Mouse (Mus musculus): ENCODE measurements around the gene Casq2.

Gene Casq2

DNA sequence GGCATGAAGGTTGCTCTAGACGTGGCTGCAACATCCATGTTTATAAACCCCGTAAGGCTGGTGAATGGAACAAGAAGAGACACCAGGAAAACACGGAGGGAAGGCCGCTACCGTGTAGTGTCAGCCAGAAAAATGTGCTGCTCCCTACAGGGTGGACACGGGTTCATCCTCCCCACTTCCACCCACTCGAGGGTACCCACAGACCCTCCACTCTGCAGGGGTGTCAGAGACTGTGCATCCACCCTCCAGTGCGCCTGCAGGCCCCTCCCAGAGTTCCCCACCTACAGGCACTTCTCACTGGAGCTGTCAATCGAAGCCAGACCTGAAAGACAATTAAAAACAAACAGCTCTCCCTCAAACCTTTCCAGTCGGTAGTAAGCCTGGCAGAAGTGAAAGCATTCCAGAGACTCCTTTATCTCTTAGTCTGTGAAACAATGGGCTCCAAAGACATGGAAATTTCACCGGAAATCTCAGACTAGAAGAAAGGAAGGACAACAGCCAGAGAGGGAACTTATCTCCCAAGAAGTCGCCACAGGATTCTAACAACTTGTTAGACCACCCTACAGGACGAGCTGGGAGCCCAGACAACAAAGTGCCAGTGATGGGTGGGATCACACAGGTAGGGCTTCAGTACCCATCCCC, 2.5 kb upstream of the Casq2 start:
- in situ Hi-C loops (cut with MboI) = no loop called here

DNA sequence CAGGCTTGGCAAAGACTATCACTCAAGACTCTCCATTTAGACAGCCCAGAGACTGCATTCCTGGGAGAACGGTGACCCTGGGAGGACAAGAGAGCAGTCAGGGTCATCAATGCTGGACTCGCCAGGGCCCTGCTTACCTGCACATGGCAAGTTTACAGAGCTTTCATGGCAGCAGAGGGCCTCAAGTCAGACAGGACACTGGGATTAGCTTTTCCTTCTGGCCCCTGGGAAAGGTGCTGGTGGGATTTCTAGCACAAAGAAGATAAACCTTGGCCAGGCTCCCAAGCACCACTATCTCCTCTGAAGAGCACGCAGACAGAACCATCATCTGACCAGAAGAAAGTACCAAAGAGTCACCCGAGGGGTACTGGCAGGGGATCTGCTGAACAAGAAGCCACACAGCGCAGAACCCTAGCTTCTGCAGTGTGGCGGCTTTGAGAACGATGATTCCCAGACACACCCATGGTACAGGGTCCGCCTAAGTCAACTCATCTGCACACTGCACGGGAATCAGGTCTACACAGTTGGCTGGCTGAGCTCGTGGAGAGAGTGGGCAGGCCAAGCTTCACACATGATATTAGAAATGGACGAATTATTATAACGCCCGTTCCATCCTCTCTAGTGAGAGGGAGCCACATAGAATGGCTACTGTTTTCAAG, 1.3 kb upstream of the Casq2 start:
- in situ Hi-C loops (cut with MboI) = no loop called here

DNA sequence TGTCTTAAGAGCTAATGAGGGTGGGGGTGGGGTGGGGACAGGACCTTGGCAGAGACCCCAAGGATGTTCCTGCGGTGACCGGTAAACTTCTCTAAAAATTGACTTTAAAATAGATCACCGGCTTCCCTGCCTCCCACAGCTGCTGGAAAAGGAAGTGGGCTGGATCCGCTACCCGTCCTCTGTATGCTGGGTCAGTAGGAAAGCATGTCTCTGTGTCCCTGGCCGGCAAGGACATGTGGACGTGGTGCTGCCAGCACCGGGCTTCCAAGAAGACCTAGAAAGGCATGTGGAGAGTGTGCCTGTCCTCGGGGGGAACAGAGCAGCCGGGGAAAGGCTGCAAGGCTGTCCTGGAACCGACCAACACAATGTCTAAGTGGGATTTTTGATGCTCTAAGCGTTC, 496 bp upstream of the Casq2 start:
- in situ Hi-C loops (cut with MboI) = no loop called here

DNA sequence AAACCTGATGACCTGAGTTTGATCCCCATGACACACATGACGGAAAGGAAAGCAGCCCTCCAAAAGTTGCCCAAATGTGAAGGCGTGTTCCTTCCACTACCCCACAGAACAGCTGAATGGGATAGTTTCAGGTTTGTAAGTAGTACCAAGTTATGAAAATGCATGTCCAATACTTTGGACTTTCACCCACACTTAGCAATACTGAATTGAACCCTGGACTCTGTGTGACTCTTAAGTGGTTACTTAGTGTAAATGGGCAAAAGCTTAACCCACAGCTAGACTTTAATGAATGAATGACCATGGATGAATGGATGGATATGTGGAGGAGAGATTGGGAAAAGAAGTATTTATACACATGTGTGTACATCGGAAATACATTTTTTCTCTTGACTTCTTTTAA, 8.6 kb downstream of the Casq2 start:
- in situ Hi-C loops (cut with MboI) = no loop called here

DNA sequence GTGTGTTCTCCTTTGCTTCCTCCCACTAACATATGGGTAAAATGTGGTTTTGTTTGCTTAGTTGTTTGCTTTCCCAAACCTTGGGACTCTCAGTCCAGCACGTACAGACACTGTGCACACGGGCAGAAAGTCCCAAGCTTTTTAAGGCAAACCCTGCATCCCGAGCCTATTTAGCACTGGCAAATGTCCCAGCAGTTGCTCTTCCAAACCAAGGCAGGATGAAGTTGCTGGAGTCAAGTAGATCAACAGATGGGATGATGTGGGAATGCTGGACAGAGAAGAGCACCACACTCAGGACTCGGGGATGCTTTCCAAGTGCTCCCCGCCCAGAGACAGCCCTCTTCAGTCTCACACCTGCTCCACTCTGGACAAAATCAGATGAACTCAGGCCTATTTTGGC, 9.2 kb downstream of the Casq2 start:
- in situ Hi-C loops (cut with MboI) = no loop called here

DNA sequence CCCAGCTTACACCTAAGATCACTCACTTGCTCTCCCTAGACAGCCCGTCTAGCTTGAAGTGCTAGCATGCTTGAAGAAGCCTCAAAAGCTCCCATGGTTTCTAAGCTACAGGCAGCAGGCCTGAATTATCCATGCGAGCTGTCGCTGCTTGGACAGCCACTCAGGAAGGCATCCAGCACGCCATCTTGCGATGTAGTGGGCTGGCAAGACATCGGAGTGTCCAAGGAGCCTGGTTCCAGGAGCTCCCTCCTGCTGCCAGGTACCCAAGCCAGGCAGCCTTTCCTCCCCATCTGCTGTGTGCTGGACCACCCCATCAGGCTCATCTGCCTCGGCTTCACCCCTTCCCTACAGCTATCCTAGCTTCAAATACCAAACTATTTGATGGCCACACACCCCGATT, 10.2 kb downstream of the Casq2 start:
- in situ Hi-C loops (cut with MboI) = no loop called here

DNA sequence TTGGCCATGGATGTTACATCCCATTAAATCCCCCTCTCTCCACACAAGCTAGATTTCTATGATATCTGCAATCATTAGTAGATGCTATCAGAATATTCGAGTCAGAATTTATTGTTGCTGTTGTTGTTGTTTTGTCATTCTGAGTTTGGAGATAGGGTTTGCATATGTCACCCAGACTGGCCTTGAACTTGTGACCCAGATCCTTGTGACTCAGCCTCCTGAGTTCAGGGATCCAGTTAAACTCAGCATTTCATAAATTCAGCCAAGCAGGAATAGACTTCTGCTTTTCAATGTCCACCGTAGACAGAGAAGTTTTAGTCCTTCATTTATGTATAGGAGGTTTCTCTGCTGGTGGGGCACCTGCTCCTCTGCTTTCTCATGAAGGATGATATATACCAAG, 10.8 kb downstream of the Casq2 start:
- in situ Hi-C loops (cut with MboI) = no loop called here

DNA sequence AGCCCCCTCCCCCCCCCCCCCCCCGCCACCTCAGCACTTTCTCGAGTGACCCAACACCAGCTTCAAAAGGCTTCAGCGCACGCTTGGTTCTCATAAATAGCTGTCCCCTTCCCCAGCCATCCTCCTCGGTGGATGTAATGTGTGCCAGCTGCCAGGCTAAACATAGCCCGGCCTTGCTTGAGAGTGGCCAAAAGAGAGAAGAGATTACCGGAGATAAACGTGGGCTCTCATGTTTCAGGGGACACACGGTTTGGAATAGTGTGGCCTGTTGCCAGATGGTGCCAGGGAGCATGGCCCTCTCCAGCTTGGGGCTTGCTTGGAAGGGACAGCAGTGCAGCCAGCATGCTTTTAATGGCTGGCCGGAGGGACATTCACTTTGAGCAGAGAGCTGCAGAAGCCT, 13.0 kb downstream of the Casq2 start:
- in situ Hi-C loops (cut with MboI) = no loop called here

DNA sequence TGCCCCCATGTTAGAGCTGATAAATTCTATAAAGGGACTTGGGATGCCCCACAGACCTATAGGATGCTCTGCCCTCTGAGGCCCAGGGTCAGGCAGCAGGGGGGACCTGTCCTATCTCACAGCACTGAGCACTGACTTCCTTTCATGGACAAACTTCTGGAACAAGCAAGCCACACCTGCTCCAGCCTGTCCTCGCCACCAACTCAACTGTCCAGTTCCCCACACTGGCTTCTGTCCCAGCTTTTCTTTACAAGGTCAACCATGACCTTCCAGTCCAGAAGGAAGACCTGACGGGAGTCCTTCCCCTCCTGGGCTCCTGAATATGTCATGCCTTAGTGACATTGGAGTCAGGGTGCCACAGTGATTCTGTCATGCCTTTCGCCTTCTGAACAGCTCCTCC, 13.6 kb downstream of the Casq2 start:
- in situ Hi-C loops (cut with MboI) = no loop called here

DNA sequence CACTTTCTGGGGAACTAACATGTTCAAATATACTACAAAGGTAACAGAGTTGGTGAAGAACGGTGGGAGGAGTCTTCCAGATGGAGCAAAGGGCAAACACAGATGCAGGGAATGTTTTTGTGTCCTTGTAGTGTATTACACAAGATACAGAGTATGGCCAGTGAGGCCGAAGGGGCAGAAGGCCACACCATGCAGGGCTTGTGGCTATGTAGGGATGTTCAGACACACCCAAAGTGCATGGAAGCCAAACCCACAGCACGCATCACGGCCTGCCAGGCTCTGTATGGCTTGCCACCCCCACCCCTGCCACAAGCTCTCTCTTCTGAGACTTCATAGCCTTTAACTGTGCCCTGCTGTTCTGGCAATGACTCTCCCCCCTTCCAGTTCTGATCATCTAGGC, 15.2 kb downstream of the Casq2 start:
- in situ Hi-C loops (cut with MboI) = no loop called here

DNA sequence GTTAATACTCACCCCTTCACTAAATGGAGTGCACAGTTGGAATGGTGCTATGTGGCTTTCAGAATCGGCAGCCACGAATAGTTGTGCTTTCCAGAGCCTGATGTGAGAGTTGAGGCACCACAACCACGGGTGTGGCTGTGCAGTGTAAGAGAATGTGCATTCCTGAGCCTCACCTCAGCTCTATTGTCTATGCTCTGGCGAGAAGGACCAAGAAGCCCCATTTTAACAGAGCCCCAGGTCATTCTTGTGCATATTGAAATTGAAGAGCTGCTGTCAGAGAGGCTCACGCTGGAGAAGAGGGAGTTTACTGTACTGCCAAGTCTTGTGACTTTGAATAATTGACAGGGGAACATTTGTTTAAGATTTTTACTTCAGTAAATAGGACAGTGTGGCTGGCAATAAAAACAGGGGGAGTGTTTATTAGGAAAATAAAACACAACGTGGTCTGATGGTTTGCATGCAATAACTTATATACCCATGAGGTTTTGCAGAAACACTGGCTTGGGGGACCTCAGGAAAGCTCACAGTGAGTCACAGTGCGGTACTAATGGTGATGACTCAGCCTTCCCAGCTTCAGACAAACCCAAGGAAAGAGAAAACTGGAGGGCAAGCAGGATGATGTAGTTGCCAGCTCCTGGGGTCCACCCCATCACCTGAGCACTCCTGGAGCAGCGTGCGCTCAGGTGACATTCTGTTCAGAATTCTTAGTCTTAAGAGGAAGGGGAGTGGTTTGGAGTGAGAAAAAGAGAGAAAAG, 17.8 kb downstream of the Casq2 start:
- in situ Hi-C loops (cut with MboI) = no loop called here

DNA sequence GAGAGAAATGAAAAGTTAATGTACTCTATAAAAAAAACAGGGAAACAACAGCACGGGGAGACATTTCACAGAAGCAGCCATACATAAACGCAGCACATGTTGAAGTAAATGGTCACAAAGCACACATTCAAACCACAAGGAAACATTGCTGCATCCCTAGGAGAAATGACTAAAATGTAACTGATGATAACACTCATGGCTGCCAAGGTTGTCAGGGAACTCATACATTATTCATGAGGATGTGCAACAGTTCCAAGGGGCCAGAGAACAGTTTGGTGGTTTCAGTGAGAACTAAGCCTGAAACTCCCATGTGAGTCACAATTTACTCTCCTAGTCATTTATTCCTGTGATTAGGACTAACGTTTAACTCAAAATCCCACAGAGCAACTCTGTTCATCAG, 22.0 kb downstream of the Casq2 start:
- in situ Hi-C loops (cut with MboI) = no loop called here

DNA sequence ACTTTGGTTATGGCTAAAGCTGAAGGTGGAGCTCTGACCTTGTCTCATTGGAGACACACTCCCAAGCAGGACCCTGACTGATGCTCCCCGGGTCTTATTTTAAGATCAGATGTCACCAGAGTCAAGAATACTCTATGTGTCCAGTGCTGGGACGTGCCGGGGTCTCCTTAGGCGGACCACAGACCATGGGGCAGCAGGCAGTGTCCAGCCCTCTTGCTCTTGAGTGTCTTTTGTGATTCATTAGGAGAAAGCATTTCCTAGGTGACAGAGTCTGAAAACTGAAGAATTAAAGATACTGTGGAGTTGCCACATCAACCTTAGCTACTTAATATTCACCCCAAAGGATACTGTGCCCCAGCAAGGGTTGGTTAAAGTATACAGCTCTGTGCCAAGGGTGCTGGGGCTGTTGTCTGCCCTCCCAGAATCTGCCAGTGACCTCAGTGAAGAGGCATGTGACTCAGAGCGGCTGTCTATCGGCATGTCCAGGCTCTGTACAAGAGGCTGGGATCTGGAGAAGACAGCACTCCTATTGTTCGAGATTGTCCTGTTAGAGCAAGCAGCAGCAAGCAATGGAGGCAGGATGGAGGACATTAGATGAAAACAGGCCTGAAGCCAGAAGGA, 25.9 kb downstream of the Casq2 start:
- in situ Hi-C loops (cut with MboI) = no loop called here

DNA sequence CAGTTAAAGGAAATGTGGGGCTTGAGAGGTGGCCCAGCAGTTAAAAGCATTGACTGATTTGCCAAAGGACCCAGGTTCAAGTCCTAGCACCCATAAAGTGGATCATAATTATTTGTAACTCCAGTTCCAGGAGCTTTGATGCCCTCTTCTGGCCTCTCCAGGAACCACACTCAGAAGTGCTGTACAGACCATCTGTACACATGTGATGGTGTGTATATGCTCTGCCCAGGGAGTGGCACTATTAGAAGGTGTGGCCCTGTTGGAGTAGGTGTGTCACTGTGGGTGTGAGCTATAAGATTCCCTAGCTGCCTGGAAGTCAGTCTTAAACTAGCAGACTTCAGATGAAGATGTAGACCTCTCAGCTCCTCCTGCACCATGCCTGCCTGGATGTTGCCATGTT, 34.7 kb downstream of the Casq2 start:
- in situ Hi-C loops (cut with MboI) = no loop called here

DNA sequence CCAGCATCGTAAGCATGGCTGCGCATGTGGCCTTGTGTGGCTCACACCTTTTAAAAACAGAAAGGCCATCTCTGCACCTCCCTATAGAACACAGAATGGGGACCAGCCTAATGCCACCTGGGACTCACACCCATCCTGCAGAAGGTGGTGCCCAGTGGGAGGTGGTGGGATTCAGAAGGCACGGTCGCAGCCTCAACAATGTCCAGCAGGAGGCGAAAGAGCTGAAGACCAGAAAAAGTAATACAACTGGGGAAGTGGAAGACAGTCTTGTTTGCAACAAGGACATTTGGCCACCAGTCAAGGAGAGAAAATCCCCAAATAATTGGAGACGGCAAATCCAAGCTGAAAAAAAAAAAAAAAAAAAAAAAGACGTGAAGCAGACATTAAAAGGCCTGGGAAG, 35.8 kb downstream of the Casq2 start:
- in situ Hi-C loops (cut with MboI) = no loop called here

DNA sequence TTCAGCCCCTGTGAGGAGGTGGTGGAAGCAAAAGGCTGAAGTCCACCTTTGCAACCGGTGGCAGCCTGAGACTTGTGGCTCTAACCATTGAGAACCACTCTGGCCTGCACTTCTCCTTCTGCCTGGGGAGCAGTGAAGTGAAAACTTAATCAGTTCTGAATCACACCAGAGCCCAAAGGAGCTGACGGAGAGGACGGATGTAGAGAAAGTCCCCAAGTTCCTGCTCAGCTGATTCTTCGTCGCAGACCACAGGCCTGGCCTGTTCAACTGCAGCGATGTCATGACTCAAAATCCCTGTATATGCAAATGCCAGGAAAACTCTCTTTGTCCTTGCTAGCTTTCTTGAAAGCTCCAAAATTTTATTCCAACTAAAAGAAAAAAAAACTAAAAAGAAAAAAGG, 37.4 kb downstream of the Casq2 start:
- in situ Hi-C loops (cut with MboI) = no loop called here

DNA sequence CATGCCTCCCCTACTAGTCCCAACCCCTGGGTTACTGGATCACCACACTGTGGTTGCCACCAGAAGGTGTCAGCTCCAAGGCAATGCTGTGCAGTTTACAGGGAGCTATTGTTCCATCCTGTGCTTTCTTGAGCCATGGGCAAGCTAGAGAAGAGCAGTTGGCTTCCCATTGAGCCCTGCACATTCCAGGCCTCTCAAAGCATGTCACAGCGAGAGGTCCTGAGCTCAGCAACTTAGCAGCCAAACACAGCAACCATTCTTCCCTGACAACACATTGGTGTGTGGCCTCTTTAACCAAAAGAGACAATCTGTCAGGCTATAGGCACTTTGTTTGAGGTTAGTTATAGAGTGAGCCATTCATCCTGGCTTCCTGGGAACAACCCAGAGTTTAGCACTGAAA, 39.3 kb downstream of the Casq2 start:
- in situ Hi-C loops (cut with MboI) = no loop called here

DNA sequence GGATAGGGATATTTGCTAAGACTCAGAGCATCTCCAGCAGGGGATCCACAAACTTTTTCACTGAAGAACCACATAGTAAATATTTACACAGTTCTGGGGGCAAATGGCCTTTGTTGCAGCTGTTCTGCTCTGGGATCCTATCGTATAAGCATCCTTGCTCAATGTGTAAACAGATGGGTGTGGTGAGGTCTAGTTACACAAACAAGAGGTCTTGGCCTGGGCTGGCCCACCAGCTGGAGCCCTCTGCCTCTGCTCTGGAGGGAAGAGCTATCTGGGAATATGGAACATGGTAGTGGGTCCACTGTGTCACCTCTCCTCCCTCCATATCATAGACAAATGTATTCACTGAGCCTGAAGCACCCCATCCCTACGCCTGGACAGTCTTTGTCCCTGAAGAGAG, 40.9 kb downstream of the Casq2 start:
- in situ Hi-C loops (cut with MboI) = no loop called here

DNA sequence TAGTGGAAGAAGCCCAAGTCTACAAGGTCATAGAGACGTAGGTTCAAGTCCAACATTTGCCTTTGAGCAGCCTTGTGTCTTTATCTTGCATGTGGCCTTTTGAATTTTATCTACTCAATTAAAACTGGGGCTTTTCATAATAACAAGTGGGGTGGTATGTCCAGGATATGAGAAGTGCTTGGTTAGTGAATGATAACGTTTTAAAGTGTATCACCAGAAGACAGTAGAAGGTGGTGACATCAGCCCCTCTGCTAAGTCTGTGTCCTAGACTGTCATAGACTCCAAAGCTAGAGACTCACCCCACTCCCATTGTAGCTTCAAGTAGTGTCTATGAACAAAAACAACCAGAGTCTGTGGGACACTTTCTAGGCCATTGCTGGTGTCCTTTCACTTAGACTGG, 42.0 kb downstream of the Casq2 start:
- in situ Hi-C loops (cut with MboI) = no loop called here

DNA sequence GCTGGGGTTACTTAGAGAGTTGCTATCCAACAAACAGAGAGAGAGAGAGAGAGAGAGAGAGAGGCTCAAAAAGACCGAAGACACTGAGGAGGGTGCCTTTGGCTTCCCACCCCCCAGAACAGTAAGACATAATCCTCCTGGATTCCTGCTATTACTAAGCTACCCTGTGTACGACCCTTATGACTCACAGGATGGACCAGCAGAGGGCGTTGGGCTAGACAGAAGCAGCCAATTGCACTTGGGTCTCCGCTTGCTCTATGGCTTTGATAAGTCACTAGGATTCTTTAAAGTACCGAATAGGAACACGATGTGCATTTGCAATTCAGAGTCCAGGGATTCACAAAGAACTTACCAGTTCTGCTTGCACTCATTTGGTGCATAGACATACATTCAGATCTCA, 44.3 kb downstream of the Casq2 start:
- in situ Hi-C loops (cut with MboI) = no loop called here

DNA sequence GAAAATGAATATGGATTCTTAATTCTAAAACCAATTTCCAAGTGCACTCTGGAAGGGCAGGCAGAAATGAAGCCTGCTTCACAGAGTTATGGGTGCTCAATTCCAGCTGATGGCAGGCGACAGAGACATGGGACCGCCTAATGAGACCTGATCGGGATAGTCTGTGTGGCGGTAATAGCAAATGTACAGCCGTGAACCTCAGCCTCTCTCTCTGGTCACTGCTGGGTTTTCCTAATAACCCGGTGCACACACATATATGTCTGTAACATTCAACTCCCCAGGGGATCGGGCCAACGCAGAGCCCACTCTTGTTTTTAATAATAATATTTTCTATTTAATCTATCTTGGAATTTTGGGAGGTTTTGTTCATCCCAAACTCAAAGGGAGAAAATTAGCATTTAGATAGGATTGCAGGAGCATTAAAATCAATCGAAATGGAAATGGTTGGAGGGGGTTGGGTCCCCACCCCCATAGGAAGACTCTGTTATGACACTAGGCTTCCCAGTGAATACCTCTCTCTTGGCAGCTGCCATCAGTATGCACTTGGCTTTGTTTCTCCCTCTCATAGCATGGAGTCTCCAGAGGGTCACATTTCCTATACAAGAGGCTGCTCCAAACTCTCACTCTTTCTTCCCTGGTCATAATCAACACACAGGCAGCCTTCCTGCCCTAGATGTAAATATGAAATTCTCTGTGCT, 45.6 kb downstream of the Casq2 start:
- in situ Hi-C loops (cut with MboI) = no loop called here

DNA sequence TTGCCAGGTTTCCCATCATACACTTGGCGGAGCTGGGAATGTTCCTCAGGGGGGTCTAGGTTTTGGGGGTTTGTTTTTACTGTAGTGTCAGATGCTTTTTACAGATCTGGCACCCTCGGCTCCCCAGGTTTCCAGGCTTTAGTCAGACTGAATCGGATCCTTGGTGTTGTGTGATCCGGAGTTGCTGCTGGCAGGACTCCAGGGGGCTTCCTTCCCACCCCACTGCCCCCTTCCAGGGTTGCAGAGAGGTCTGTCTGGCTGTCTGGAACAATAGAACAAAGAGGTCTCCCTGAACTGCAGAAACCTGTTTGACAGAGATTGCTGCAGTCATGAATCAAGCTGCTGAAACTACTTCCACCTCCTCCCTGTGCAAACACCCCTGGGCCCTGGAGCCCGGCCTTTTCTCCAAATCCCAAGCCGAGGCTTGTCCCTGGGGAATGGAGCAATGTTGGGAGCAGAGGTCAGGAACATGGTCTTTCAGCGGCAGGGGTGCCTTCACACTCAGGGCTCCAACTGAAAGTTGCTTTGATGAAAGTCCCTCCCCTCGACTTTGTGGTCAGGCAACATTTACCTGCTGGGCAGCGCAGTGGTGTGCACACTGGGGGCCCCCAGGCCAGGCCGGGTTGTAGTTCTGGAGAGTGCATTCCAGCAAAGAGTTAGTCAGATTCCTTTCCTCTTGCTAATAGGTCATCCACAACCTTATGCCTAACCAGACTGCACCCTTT, 49.3 kb downstream of the Casq2 start:
- in situ Hi-C loops (cut with MboI) = no loop called here

Data from mature B cell (primary cell).